Mouse (Mus musculus) c-Kit-positive CD71-negative TER-119-negative erythroid progenitor cells, embryonic 14.5 days (primary cell): ENCODE measurements at regions not wholly inside any gene's neighbourhood (a gene's known extent, or its start where the extent isn't known, plus 50 kb on each side); places are given as distances from the start of the nearest gene placed in this dataset.

ENCODE experiments used
- DNase-seq: peaks from one replicate; pipeline ENCODE4 v3.0.0-alpha.2; 2013; ENCODE audit warnings: low read depth

DNA sequence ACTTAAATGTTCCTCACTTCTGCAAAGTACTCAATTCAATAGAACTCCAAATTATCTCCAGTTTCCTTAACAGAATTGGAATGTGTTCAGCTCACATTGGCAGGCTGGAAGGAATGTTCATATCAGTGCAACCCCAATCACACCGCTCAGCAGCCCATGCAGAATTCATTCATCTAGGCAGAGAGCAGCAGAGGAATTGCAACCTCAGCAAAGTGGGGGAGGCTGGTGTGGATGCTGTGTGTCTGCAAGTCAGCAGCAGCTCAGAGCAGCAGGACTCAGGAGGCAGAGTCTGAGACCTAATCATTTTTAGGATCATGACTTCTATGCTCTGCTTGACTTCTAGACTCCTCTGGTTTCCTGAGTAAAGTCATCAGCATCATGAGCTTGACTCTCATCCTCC, 100.7 kb upstream of the Chrna7 start:
- DNase-seq: no peak

DNA sequence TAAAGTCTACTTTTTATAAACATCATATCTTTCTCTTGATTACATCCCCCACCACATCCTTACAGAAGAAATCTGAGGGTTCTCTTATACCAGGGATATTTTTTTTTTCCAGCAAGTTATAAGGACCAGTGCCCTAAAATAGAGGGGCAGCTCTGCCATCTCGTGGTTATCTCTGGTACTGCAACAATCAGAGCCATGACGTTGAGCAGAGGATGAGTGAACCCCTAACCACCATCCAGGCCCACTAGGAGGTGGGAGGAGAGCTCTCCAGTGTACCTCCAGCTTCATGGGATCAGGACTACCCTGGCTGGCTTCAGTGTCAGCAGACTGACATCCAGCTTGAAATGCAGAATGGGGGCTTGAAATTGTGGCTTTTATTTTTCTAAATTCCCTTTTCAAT, 107.2 kb upstream of the Chrna7 start:
- DNase-seq: no peak

- DNase-seq: no peak
These were observed 108.8 kb upstream of the Chrna7 start for GRCm38 (mm10) chr7:63321171-63321570.

DNA sequence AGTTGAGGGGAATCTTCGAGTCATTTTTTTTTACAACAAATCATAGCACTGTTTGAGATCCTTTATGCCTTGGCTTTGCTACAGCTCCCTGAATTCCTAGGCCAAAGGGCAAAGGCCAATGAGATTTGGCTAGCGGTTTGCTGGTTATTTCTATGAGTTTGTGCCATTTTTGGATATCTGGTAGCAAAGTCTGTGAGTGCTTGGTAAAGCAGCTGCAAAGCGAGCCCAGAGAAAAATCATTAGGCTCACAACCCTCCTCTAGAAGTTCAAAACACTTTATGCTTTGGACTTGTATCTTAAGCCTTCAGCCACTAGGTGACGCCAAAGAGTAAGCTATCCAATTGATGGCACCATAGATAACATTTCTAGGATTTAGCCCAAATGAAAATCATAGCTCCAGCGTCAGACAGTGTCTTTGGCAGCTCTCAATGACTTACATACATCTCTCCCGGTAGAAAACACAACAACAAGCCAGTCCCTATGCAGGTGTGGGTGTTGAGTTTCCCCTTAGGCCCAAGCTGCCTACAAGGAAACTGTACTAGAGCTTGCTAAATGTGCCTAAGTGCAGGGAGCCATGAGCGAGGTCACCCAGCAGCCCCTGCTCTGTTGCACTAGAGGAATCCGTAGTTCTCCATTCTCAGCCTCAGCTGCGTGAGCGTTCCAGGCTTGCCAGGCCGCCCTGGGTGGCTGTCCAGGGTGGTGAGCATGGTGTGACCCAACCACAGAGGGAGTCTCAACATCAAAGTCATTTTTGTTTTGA, 109.8 kb upstream of the Chrna7 start:
- DNase-seq: peak; percentile 13

DNA sequence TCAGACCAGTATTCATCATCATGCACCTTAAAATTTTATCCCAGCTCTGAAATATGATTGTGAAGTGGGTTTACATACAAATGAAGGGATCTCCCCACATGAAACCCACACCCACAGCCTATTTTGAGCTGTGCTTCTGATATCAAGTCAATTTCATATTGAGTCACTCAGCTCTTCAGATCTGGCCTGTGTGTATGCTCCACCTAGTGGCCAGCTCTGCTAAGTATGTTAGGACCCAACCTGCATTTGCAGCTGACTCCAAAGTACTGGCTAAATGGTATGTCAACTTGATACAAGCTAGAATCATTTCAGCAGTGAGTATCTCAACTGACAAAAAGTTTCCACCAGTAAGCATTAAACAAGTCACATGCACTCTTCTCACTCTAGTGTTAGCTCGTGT, 109.4 kb upstream of the Otud7a start:
- DNase-seq: no peak

DNA sequence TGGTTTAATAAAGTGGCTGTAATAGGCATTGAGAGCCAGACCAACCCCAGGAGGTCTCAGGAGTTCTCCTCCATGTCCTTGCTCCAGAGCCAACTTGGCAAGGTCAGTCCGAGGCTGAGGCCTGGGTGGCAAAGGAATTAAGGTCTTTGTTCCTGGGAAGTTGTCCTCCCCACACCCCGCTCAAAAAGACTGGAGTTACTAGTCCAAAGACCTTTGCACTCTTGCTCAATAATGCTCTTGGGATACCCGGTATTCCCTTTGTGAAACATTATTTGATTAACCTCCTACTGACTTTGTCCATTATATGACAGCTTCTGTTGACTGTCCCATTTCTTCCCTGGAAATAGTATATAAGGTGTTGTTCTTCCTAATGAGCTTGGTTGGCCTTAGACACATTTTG, 108.5 kb upstream of the Otud7a start:
- no peak for DNase-seq

DNA sequence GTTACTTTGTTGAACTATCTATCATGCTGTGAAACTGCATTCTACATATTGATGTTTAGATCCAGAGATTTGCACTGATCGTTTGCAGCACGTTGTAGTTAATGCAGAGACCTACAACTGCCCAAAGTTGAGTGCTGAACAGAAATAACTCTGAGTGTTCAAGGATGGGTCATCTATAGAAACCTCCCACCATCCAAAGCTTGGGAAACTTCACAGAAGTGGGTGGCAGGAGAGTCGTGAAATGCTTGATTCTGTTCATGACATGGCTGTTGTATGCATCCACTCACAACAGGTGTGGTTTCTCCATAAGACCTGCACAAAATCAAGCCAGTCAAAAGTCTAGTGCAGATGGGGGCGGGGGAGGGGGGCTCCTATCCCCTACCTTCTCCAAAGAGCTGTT, 102.8 kb upstream of the Otud7a start:
- DNase-seq: no peak

DNA sequence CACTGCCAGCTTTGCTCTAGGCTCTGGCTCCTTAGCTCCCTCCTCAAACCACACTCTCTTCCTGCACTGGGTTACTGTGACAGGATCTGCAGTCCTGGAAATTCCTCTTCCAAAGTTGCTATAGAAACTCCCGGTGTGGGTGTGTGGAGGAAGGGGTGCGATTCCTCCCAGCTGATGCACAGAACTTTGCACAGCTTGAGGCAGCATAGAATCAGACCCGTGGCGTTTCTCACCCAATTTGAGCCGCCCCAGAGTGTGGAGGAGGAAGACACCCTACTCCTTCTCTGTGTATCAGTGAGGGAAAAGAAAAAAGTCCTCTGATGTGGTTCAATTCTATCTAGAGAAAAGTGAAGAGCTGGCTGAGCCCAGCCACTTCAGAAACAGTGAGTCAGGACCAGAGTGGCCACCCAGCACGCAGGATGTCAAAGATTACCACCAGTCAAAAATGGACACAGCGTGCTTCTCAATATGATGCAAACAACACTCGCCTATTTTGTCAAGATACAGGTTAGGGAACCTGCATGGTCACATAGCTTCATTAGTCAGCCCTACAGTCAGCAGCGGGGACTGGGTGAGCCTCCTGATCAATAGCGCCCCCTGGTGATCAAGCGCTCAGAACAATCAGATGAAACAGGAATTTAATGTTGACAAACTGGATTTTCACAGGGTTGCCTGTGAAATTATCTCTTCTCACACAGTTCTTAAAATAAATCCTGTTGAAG, 98.7 kb upstream of the Otud7a start:
- peak; percentile 9 for DNase-seq

DNA sequence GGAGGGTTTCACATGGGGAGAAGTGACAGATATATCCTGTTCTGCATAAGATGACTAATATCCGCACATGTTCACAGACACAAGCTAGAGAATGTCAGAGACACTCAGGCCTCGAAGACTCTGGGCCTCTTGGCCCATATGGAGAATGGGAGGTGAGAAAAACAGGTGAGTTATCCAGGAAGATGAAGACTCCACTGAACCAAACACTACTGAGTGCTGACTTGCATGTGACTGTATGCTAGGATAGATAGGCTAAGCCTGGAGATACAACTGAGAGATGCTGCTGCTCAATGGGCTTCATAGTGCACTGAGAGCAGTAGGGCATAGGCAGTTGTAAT, 98.2 kb upstream of the Otud7a start:
- no peak for DNase-seq
